Mouse (Mus musculus): Measurements from ENCODE around the gene Sema4c.

GRCm38 (mm10) chr1:36554633-36555399, 3.3 kb downstream of the Sema4c start:
- TF ChIP-seq CTCF (IDR thresholded peaks at IDR 0.05 in 2 of 3, conservative IDR thresholded peaks at IDR 0.05 in 1 of 3; ENCODE audit: control insufficient read depth in 1 of 3, insufficient read depth in 1 of 3, low read depth in 2 of 3, low read length in 3 of 3, poor library complexity in 1 of 3, severe bottlenecking in 1 of 3) (no peak), CHD2 (IDR thresholded peaks at IDR 0.05; ENCODE audit: low read length) (no peak), MYC (IDR thresholded peaks at IDR 0.05; ENCODE audit: low read depth, low read length) (no peak), POLR2AphosphoS2 (IDR thresholded peaks at IDR 0.05; ENCODE audit: low read length) (no peak), POLR2A (IDR thresholded peaks at IDR 0.05; ENCODE audit: control insufficient read depth in 1 of 2, insufficient read depth in 1 of 2, low read depth in 1 of 2, low read length in 2 of 2, poor library complexity in 1 of 2) (no peak), TAL1 (IDR thresholded peaks at IDR 0.05; ENCODE audit: low read length) (no peak)
